Mouse (Mus musculus) limb, embryonic 14.5 days (tissue): Measurements from ENCODE around the gene Smdt1. TPM values are rescaled to one million over a fixed set of nuclear protein-coding genes. Genes with fewer than 3 reads are reported as not detected.

Experiments used
- ATAC-seq: fragments of 200-750 bp; cut with Nextera tagmentation; 2 replicates; pipeline ENCODE4 v1.8.0; 2017; ENCODE audit warnings: low read depth, moderate number of reproducible peaks, moderate TSS enrichment; ENCODE audit not compliant: low FRiP score
- DNase-seq: peaks from one replicate; pipeline ENCODE4 v3.0.0-alpha.2; 2015; ENCODE audit warnings: low spot score
- H3K27ac ChIP-seq: fragments of 300-500 bp; sonication (generic); replicated peaks from 2 replicates; pipeline ENCODE4 v1.5.1; 2014; ENCODE audit warnings: low read depth, mild to moderate bottlenecking, low read length, moderate library complexity, mixed read lengths
- H3K27me3 ChIP-seq: fragments of 300-500 bp; sonication (generic); 2 replicates; pipeline ENCODE4 v1.6.1; 2014; ENCODE audit warnings: low read length, mixed read lengths; ENCODE audit not compliant: control insufficient read depth, insufficient read depth
- H3K36me3 ChIP-seq: fragments of 300-500 bp; sonication (generic); 2 replicates; pipeline ENCODE4 v1.6.1; 2014; ENCODE audit warnings: mild to moderate bottlenecking, low read length, moderate library complexity, mixed read lengths; ENCODE audit not compliant: control insufficient read depth, insufficient read depth
- H3K4me1 ChIP-seq: fragments of 300-500 bp; sonication (generic); 2 replicates; pipeline ENCODE4 v1.6.1; 2014; ENCODE audit warnings: antibody characterized with exemption, low read length, mixed read lengths; ENCODE audit not compliant: control insufficient read depth, insufficient read depth
- H3K4me2 ChIP-seq: fragments of 300-500 bp; sonication (generic); replicated peaks from 2 replicates; pipeline ENCODE4 v1.6.1; 2014; ENCODE audit warnings: low read depth, mild to moderate bottlenecking, low read length, moderate library complexity; ENCODE audit not compliant: severe bottlenecking
- H3K4me3 ChIP-seq: fragments of 300-500 bp; sonication (generic); replicated peaks from 2 replicates; pipeline ENCODE4 v1.5.1; 2014; ENCODE audit warnings: low read length
- H3K9ac ChIP-seq: fragments of 300-500 bp; sonication (generic); 2 replicates; pipeline ENCODE4 v1.6.1; 2014; ENCODE audit warnings: mild to moderate bottlenecking, low read depth, low read length, moderate library complexity; ENCODE audit not compliant: severe bottlenecking
- H3K9me3 ChIP-seq: fragments of 300-500 bp; sonication (generic); 2 replicates; pipeline ENCODE4 v1.6.1; 2016; ENCODE audit warnings: low read length; ENCODE audit not compliant: control insufficient read depth
- POLR2A ChIP-seq: fragments of 200-500 bp; IDR thresholded peaks from 2 replicates; pipeline ENCODE4 v1.8.0; 2012; ENCODE audit warnings: inconsistent platforms, mild to moderate bottlenecking, moderate library complexity, borderline replicate concordance; ENCODE audit not compliant: insufficient read depth, insufficient read length; ENCODE audit errors: extremely low read depth
- WGBS: fragments of 180-500 bp; shearing (Covaris S2); extraction: QIAGEN DNeasy Blood & Tissue Kit; methylation state at CpG from one replicate; pipeline ENCODE4 v1.1.7; 2014; 5-methylcytosine and 5-hydroxymethylcytosine counted together
- polyA plus RNA-seq, 2 experiments: library from polyadenylated mRNA; depleted of rRNA in 1 of 2; stranded (reverse) in 1 of 2; unstranded in 1 of 2; fragments of >200 nt; fragmentation: Nextera tagmentation in 1 of 2; extraction: Ambion mirVana in 1 of 2; gene quantifications; 2 replicates each; pipeline versions ENCODE4 v1.2.1 to v1.2.3; 2012 to 2014

Smdt1 gene
- polyA plus RNA-seq, 2 experiments, result 178 to 258 TPM

- no peaks in the 10 kb centered on the region for H3K9me3 ChIP-seq
- DNase-seq, result no peak
- H3K4me3 ChIP-seq, result no peak within 1 kb of the TSS
- TF ChIP-seq POLR2A, result no peak
- 56% methylated on average over 39 of the region's 39 CpGs for WGBS
- peaks cover 3% of the 10 kb centered on the region; the same call in 1 of the 2 replicates for H3K4me1 ChIP-seq
- 0 out of 2 replicates have a peak within 1 kb of the TSS, but pooled peaks have one; percentile 0 for H3K4me2 ChIP-seq
- H3K36me3 ChIP-seq, result no peaks in the 10 kb centered on the region
- no peak within 1 kb of the TSS for H3K9ac ChIP-seq
- ATAC-seq, result no peak
- no peak within 1 kb of the TSS for H3K27ac ChIP-seq
- no peaks in the 10 kb centered on the region for H3K27me3 ChIP-seq
Observed at GRCm38 (mm10) chr15:82298764-82299561, 39.8 kb upstream of the Smdt1 start, which contains the start of gene Wbp2nl. Gene Wbp2nl (plus strand): TSS chr15:82298954.

- Histone ChIP-seq H3K9ac (no peak overlapping the region), H3K4me2 (no peak overlapping the region), H3K4me1 (no peaks in the 10 kb centered on the region), H3K36me3 (no peaks in the 10 kb centered on the region), H3K9me3 (no peaks in the 10 kb centered on the region), H3K27ac (no peak overlapping the region), H3K27me3 (no peaks in the 10 kb centered on the region), H3K4me3 (no peak overlapping the region)
- TF ChIP-seq POLR2A, result no peak
- ATAC-seq (no peak), DNase-seq (no peak)
- 73% methylated on average over 3 of the region's 3 CpGs for WGBS
Observed at GRCm38 (mm10) chr15:82307107-82307506, 31.7 kb upstream of the Smdt1 start.

- ATAC-seq (no peak), DNase-seq (no peak)
- no peak overlapping the region for H3K4me3 ChIP-seq
- no peaks in the 10 kb centered on the region for H3K27me3 ChIP-seq
- no peak for TF ChIP-seq POLR2A
- H3K27ac ChIP-seq, result no peak overlapping the region
- H3K9ac ChIP-seq, result no peak overlapping the region
- WGBS, result 64% methylated on average over 3 of the region's 3 CpGs
- H3K9me3 ChIP-seq, result no peaks in the 10 kb centered on the region
- H3K36me3 ChIP-seq, result no peaks in the 10 kb centered on the region
- no peaks in the 10 kb centered on the region for H3K4me1 ChIP-seq
- no peak overlapping the region for H3K4me2 ChIP-seq
Observed at GRCm38 (mm10) chr15:82308416-82308815, 30.3 kb upstream of the Smdt1 start.

- no peak overlapping the region for H3K4me2 ChIP-seq
- no peaks in the 10 kb centered on the region for H3K36me3 ChIP-seq
- DNase-seq (no peak), ATAC-seq (no peak)
- H3K9me3 ChIP-seq, result no peaks in the 10 kb centered on the region
- no peaks in the 10 kb centered on the region for H3K4me1 ChIP-seq
- no peak overlapping the region for H3K9ac ChIP-seq
- no peak overlapping the region for H3K4me3 ChIP-seq
- TF ChIP-seq POLR2A, result no peak
- WGBS, result 80% methylated on average over 6 of the region's 6 CpGs
- H3K27ac ChIP-seq, result no peak overlapping the region
- H3K27me3 ChIP-seq, result no peaks in the 10 kb centered on the region
Observed at GRCm38 (mm10) chr15:82317839-82318238, 20.9 kb upstream of the Smdt1 start.

GRCm38 (mm10) chr15:82319613-82320012, 19.1 kb upstream of the Smdt1 start:
- Histone ChIP-seq H3K9ac (no peak overlapping the region), H3K4me1 (0 out of 2 replicates have a peak, but pooled peaks cover 3% of the 10 kb centered on the region), H3K4me3 (no peak overlapping the region), H3K4me2 (no peak overlapping the region), H3K36me3 (no peaks in the 10 kb centered on the region), H3K27ac (no peak overlapping the region), H3K9me3 (no peaks in the 10 kb centered on the region), H3K27me3 (no peaks in the 10 kb centered on the region)
- 93% methylated on average over 1 of the region's 1 CpGs for WGBS
- ATAC-seq (no peak), DNase-seq (no peak)
- no peak for TF ChIP-seq POLR2A
